Mouse (Mus musculus): ENCODE measurements around the gene Olfr706.

DNA sequence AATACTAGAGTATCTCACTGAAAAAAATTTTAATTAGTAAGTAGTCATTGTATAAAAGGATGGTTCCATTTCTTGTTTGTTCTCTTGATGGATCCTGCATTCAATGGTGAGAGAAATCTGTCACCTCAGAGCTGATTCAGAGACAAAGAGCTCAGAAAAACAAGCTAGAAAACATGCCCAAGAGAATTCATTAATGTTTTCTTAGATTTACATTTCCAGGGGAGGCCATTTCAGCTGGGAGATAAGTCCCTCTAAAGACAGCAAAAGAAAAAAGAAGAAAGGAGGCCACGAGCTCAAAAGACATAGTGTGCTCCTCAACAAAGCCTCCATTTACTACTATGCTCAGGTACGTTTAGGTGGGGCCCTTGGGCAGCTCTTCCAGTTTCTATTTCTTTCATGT is 44.9 kb downstream of the Olfr706 start, which contains the start of gene Olfr703:
- no peak for TF ChIP-seq CHD2 (IDR thresholded peaks at IDR 0.05; ENCODE audit: low read length)
- TF ChIP-seq MAZ (IDR thresholded peaks at IDR 0.05; ENCODE audit: low read depth, low read length), result no peak
- no peak for TF ChIP-seq TCF12 (IDR thresholded peaks at IDR 0.05; ENCODE audit: low read depth, low read length)
- TF ChIP-seq POLR2A (IDR thresholded peaks at IDR 0.05; ENCODE audit: low read depth, low read length), result no peak

All from CH12.LX (cell line).